Mouse (Mus musculus) embryonic facial prominence, embryonic 14.5 days (tissue): ENCODE measurements at regions not wholly inside any gene's neighbourhood (a gene's known extent, or its start where the extent isn't known, plus 50 kb on each side); places are given as distances from the start of the nearest gene placed in this dataset.

Experiments used
- ATAC-seq: fragments of 200-750 bp; cut with Nextera tagmentation; 2 replicates; pipeline ENCODE4 v1.8.0; 2017; ENCODE audit warnings: low read depth, moderate number of reproducible peaks, moderate TSS enrichment
- DNase-seq: peaks from one replicate; pipeline ENCODE4 v3.0.0-alpha.2; 2015; ENCODE audit warnings: low spot score
- H3K27ac ChIP-seq: fragments of 300-500 bp; sonication (generic); replicated peaks from 2 replicates; pipeline ENCODE4 v1.5.1; 2014; ENCODE audit warnings: low read depth, mild to moderate bottlenecking, low read length, moderate library complexity
- H3K27me3 ChIP-seq: fragments of 300-500 bp; sonication (generic); replicated peaks from 2 replicates; pipeline ENCODE4 v1.6.1; 2014; ENCODE audit warnings: low read length; ENCODE audit not compliant: control insufficient read depth, insufficient read depth
- H3K36me3 ChIP-seq: fragments of 300-500 bp; sonication (generic); 2 replicates; pipeline ENCODE4 v1.6.1; 2014; ENCODE audit warnings: low read length, mixed read lengths; ENCODE audit not compliant: control insufficient read depth, insufficient read depth
- H3K4me1 ChIP-seq: fragments of 300-500 bp; sonication (generic); 2 replicates; pipeline ENCODE4 v1.6.1; 2014; ENCODE audit warnings: antibody characterized with exemption, low read length; ENCODE audit not compliant: control insufficient read depth, insufficient read depth
- H3K4me2 ChIP-seq: fragments of 300-500 bp; sonication (generic); 2 replicates; pipeline ENCODE4 v1.6.1; 2014; ENCODE audit warnings: low read depth, mild to moderate bottlenecking, low read length, moderate library complexity, mixed read lengths
- H3K4me3 ChIP-seq: fragments of 300-500 bp; sonication (generic); 2 replicates; pipeline ENCODE4 v1.5.1; 2014; ENCODE audit warnings: low read depth, mild to moderate bottlenecking, low read length
- H3K9ac ChIP-seq: fragments of 300-500 bp; sonication (generic); 2 replicates; pipeline ENCODE4 v1.6.1; 2014; ENCODE audit warnings: low read depth, mild to moderate bottlenecking, low read length, moderate library complexity, mixed read lengths
- H3K9me3 ChIP-seq: fragments of 300-500 bp; sonication (generic); 2 replicates; pipeline ENCODE4 v1.6.1; 2016; ENCODE audit warnings: low read length; ENCODE audit not compliant: control insufficient read depth
- WGBS: fragments of 180-500 bp; shearing (Covaris S2); extraction: QIAGEN DNeasy Blood & Tissue Kit; methylation state at CpG from one replicate; pipeline ENCODE4 v1.1.7; 2014; 5-methylcytosine and 5-hydroxymethylcytosine counted together

DNA sequence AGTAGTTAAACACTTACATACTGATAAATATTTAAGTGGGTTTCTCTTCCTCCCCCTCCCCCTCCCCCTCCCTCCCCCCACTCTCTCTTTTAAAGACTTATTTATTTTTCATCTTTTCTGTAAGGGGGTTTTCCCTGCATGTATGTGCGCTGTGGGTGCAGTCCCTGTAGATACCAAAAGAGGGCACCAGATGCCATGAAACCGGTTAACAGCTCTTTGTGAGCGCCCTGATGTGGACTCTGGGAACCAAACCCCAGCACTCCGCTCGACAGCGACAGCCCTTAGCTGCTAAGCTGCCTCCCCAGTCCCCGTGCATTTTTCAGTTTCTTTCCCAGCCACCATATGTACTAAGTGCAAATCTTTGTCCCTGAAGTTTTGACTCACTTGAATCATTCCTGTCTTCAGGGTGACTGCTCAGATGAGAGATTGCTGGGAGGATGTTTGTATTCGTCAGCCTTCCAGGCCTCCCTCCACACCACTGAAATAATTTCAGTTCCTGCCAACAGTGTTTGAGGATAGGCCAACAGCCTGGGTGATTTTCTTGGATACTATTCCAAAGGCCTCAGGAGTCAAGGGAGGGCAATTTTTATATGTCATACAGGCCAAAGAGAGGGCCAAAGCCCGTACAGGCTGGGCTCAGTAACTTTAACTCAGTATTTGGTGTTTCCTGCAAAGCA is 309.3 kb downstream of the Prdm2 start:
- no peak for DNase-seq
- no peak for ATAC-seq
- 82% methylated on average over 9 of the region's 9 CpGs for WGBS

DNA sequence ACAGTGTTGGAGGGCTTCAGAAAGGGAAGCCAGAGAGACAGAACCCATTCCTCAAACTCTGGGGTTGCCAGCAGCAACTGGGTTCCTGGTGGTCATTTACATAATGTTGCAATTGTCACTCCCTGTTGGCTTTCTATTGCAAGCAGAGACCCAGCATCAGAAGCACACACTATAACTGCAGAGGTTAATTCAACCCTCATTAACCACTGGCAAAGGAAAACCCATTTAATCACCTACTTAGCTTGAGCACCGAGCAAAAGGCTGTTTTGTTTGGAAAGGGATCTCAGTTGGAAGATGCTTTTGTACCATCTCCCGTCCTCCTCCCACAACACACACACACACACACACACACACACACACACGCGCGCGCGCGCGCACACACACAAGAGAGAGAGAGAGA is 312.0 kb downstream of the Prdm2 start:
- Histone ChIP-seq H3K27ac (no peak overlapping the region), H3K27me3 (no peaks in the 10 kb centered on the region), H3K36me3 (no peaks in the 10 kb centered on the region), H3K4me1 (no peaks in the 10 kb centered on the region), H3K4me3 (no peak overlapping the region), H3K9ac (no peak overlapping the region), H3K9me3 (peaks cover 6% of the 10 kb centered on the region; the same call in 1 of the 2 replicates), H3K4me2 (no peak overlapping the region)
- DNase-seq (no peak), ATAC-seq (no peak)
- 85% methylated on average over 9 of the region's 9 CpGs for whole genome bisulfite sequencing

More for the DNA sequence above, 309.3 kb downstream of the Prdm2 start:
- no peaks in the 10 kb centered on the region for H3K4me1 ChIP-seq
- H3K27ac ChIP-seq: no peak overlapping the region
- no peaks in the 10 kb centered on the region for H3K27me3 ChIP-seq
- no peaks in the 10 kb centered on the region for H3K36me3 ChIP-seq
- 0 out of 2 replicates have a peak, but pooled peaks cover 4% of the 10 kb centered on the region for H3K9me3 ChIP-seq
- H3K4me2 ChIP-seq: no peak overlapping the region
- H3K9ac ChIP-seq: no peak overlapping the region
- no peak overlapping the region for H3K4me3 ChIP-seq

DNA sequence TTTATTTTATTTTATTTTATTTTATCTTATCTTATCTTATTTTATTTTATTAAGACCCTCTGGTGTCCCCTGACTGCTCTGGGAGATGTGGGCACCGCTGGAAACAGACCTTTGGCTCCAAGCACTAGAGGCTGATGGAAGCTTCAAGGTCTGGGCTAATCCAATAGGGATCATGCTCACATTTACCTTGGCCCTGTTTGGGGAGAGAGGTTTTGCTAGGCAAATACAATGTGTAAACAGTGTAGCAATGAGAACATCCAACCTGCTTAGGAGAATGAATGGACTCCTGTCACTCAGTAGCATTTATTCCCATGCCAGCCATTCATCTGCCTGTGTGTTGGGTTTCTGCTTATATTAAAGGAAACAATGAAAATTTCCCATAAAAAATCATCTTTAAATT is 313.8 kb downstream of the Prdm2 start:
- Histone ChIP-seq H3K4me3 (no peak overlapping the region), H3K9me3 (peaks cover 10% of the 10 kb centered on the region; the same call in 1 of the 2 replicates), H3K4me1 (no peaks in the 10 kb centered on the region), H3K36me3 (no peaks in the 10 kb centered on the region), H3K27me3 (no peaks in the 10 kb centered on the region), H3K27ac (no peak overlapping the region), H3K4me2 (no peak overlapping the region), H3K9ac (no peak overlapping the region)
- DNase-seq (no peak), ATAC-seq (no peak)
- 72% methylated on average over 1 of the region's 1 CpGs for WGBS

DNA sequence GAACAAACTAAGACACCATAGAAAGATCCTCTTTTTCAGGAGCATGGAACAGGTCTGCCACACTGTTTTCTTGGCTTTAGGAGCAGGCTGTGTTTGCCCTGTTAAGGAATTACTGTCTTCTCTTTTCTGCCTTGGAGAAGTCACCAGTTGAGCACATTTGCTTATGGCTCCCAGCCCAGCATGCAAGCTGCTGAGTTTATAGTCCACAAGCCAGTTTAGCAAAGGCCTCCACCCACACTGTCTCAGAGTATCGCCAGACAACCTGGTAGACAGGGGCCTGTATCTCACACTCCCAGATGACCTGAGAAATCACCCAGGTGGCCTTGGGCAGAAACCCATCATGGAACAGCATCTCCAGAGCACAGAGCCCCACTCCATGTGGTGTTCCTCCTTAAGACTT is 322.1 kb downstream of the Prdm2 start:
- Histone ChIP-seq H3K9ac (no peak overlapping the region), H3K4me1 (no peaks in the 10 kb centered on the region), H3K27me3 (no peaks in the 10 kb centered on the region), H3K4me3 (no peak overlapping the region), H3K4me2 (no peak overlapping the region), H3K9me3 (0 out of 2 replicates have a peak, but pooled peaks cover 3% of the 10 kb centered on the region), H3K36me3 (no peaks in the 10 kb centered on the region), H3K27ac (no peak overlapping the region)
- DNase-seq (no peak), ATAC-seq (no peak)
- WGBS: 83% methylated on average over 1 of the region's 1 CpGs

DNA sequence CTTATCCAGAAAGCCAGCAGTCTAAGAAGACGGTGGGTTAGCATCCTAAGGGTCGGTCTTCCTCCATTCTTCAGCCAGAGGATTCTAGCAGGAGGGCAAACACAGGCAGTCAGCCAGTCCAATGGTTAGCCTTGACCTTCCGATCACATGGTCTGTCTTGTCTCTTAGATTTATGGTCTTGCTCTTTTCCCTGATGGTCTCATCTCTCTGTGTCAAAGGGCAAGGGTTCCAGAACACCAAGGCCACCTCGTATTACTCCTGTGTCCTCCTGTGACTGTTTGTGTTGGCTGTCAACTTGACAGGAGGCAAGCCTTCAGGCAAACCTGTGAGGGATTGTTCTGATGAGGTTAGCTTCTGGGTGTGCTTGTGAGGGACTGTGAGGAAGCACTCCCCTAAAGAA is 323.9 kb downstream of the Prdm2 start:
- no peaks in the 10 kb centered on the region for H3K9me3 ChIP-seq
- no peak overlapping the region for H3K4me3 ChIP-seq
- no peaks in the 10 kb centered on the region for H3K4me1 ChIP-seq
- no peaks in the 10 kb centered on the region for H3K36me3 ChIP-seq
- H3K9ac ChIP-seq: no peak overlapping the region
- H3K27me3 ChIP-seq: no peaks in the 10 kb centered on the region
- whole genome bisulfite sequencing: 71% methylated on average over 4 of the region's 4 CpGs
- no peak overlapping the region for H3K27ac ChIP-seq
- no peak for ATAC-seq
- no peak for DNase-seq
- no peak overlapping the region for H3K4me2 ChIP-seq

DNA sequence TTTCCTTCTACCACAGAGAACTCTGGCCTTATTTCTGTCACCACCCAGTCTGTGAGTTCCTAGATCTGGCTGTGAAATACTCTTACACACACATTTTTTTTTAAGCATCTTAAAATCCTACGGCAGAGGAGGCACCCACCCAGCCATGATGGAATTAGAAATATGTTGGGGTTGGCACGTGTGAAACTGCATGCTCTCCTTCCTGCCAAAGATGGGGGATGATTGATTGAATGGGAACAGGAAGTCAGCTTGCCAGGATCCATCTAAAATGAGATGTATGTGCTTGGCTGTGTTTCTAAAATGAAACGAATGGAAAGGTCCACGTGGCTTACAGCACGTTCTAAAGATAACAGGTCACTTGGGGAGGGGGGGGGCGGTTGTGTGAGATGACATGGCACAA is 324.9 kb downstream of the Prdm2 start:
- no peak overlapping the region for H3K4me3 ChIP-seq
- 44% methylated on average over 6 of the region's 6 CpGs for WGBS
- no peaks in the 10 kb centered on the region for H3K4me1 ChIP-seq
- peak; percentile 49 for DNase-seq
- no peak overlapping the region for H3K9ac ChIP-seq
- no peaks in the 10 kb centered on the region for H3K9me3 ChIP-seq
- H3K36me3 ChIP-seq: no peaks in the 10 kb centered on the region
- no peak overlapping the region for H3K27ac ChIP-seq
- no peak overlapping the region for H3K4me2 ChIP-seq
- no peaks in the 10 kb centered on the region for H3K27me3 ChIP-seq
- no peak for ATAC-seq

DNA sequence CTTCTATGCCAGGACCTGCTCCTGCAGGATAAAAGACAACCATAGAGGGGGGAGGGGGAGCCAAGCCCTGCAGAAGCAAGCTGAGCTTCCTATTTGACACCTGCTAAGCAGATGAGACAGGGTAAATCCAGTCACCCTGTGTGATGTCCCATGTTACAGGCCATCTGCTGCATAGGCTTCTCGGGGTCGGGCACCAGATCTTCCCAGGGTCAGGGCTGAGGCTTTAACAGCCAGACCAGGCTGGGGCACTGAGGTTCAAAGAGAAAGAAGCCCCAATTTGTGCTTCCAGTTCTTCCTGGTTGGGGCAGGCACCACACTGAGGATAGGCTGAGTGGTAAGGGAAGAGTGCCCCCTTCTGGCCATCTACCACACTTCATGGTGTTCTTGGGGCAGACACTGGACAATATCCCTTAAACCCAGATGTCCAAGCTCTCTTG is 332.5 kb downstream of the Prdm2 start:
- H3K27me3 ChIP-seq: no peaks in the 10 kb centered on the region
- H3K9me3 ChIP-seq: no peaks in the 10 kb centered on the region
- peak; percentile 79 for DNase-seq
- ATAC-seq: peak; percentile 73
- H3K9ac ChIP-seq: no peak overlapping the region
- H3K27ac ChIP-seq: no peak overlapping the region
- 0% methylated on average over 2 of the region's 2 CpGs for WGBS
- no peak overlapping the region for H3K4me3 ChIP-seq
- H3K4me1 ChIP-seq: no peaks in the 10 kb centered on the region
- no peaks in the 10 kb centered on the region for H3K36me3 ChIP-seq
- no peak overlapping the region for H3K4me2 ChIP-seq

DNA sequence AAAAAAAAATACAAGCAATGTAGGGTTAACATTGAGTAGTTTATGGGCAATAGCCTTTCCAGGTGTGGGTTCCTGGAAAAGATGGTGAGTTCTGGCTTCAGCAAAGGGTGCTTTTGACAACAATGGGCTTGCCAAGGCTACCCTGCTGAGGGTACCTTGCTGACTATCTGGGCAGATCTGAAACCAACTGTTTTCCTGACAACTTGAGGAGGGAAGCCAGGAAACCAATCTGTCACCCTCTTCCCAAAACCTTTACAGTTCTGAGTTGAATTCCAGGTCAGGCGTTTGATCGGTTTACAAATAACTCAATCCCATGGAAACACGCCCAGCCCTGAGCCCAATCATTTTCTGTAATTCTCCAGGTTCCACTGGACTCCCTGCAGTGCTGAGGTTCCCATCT is 336.6 kb downstream of the Prdm2 start:
- Histone ChIP-seq H3K4me1 (no peaks in the 10 kb centered on the region), H3K36me3 (no peaks in the 10 kb centered on the region), H3K4me3 (no peak overlapping the region), H3K27ac (no peak overlapping the region), H3K9ac (no peak overlapping the region), H3K9me3 (no peaks in the 10 kb centered on the region), H3K27me3 (no peaks in the 10 kb centered on the region), H3K4me2 (no peak overlapping the region)
- ATAC-seq: no peak
- no peak for DNase-seq
- WGBS: 81% methylated on average over 3 of the region's 3 CpGs

DNA sequence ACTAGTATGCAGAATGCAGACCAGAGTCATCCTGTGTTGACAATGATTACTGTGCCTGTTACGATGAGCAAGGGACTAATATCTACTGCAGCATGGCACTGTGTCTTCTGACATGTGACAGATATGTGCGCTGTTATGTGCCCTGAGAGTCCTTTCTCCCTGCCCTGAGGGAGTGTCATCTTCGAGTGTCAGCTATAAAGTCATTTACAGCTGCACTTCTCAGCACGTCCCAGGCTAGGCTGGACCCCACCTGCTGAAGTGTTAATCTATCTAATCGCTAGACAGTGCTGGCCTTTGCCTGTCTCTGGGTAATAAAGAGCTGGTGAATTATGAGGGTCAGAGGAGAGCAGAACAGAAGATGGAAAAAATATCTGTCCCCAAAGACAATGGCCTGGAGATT is 337.7 kb downstream of the Prdm2 start:
- no peak for DNase-seq
- no peaks in the 10 kb centered on the region for H3K9me3 ChIP-seq

More for the DNA sequence above, 337.7 kb downstream of the Prdm2 start:
- ATAC-seq: no peak
- H3K9ac ChIP-seq: no peak overlapping the region
- H3K4me1 ChIP-seq: no peaks in the 10 kb centered on the region
- no peak overlapping the region for H3K4me3 ChIP-seq
- WGBS: 76% methylated on average over 5 of the region's 5 CpGs
- H3K4me2 ChIP-seq: no peak overlapping the region
- H3K27ac ChIP-seq: no peak overlapping the region
- H3K27me3 ChIP-seq: no peaks in the 10 kb centered on the region
- no peaks in the 10 kb centered on the region for H3K36me3 ChIP-seq
